Mouse (Mus musculus) adrenal gland, postnatal 25 days (tissue): Measurements from ENCODE around the gene Chka. TPM values are rescaled to one million over a fixed set of nuclear protein-coding genes. Genes with fewer than 3 reads are reported as not detected.

Experiments used
- total RNA-seq: library from RNA; stranded (reverse); gene quantifications from 2 replicates; pipeline ENCODE4 v1.2.3, GENCODE M21; 2021

The Chka gene
- total RNA-seq, 1 experiment from 2014 or later = 72.2 TPM

Other genes starting within 250 kb of the Chka start
- gene Lrp5, start 165.2 kb upstream of the Chka start, total RNA-seq = 97.9 and 117 TPM in 2 replicates
- 21.2 and 30.4 TPM in 2 replicates for gene 1810055G02Rik, start 143.5 kb upstream of the Chka start, total RNA-seq
- gene Kmt5b, start 84.4 kb upstream of the Chka start, total RNA-seq = 72.1 and 75.9 TPM in 2 replicates
- gene Tcirg1, start 55.4 kb downstream of the Chka start, total RNA-seq = 83.9 and 87.0 TPM in 2 replicates
- gene Ndufs8, start 61.0 kb downstream of the Chka start, total RNA-seq = 338 and 341 TPM in 2 replicates
- gene Aldh3b1, start 78.0 kb downstream of the Chka start, total RNA-seq = 131 and 209 TPM in 2 replicates
- 46.5 and 69.6 TPM in 2 replicates for gene Unc93b1, start 83.4 kb downstream of the Chka start, total RNA-seq
- 0.48 and 1.3 TPM in 2 replicates for gene Aldh3b3, start 106.9 kb downstream of the Chka start, total RNA-seq
- 10.0 and 11.6 TPM in 2 replicates for gene Aldh3b2, start 120.6 kb downstream of the Chka start, total RNA-seq
- gene Acy3, start 134.8 kb downstream of the Chka start, total RNA-seq = 18.5 and 27.6 TPM in 2 replicates
- not detected in 2 replicates for gene Tbx10, start 141.0 kb downstream of the Chka start, total RNA-seq
- gene Nudt8, start 148.8 kb downstream of the Chka start, total RNA-seq = 18.7 and 24.8 TPM in 2 replicates
- gene Gm49405, start 148.9 kb downstream of the Chka start, total RNA-seq = 1.3 and 1.7 TPM in 2 replicates
- gene Doc2g, start 151.5 kb downstream of the Chka start, total RNA-seq = 0.76 and 2.4 TPM in 2 replicates
- 244 and 297 TPM in 2 replicates for gene Ndufv1, start 161.0 kb downstream of the Chka start, total RNA-seq
- 383 and 392 TPM in 2 replicates for gene Gstp1, start 186.2 kb downstream of the Chka start, total RNA-seq
- 58.6 and 65.7 TPM in 2 replicates for gene Gstp2, start 194.2 kb downstream of the Chka start, total RNA-seq
- 0.76 and 5.2 TPM in 2 replicates for gene Gstp3, start 207.8 kb downstream of the Chka start, total RNA-seq
- gene Cabp2, start 229.8 kb downstream of the Chka start, total RNA-seq = not detected in 2 replicates
- gene Cdk2ap2, start 245.4 kb downstream of the Chka start, total RNA-seq = 84.7 and 88.0 TPM in 2 replicates
- gene Pitpnm1, start 248.2 kb downstream of the Chka start, total RNA-seq = 54.8 and 73.7 TPM in 2 replicates